Comparison of ENCODE assay signal across 12 mouse cellular contexts in genomic region chr17:4706421-4706820, GRCm38 (mm10).
"Had no signal": no experiment of that assay in that cellular context is flagged by ENCODE, and none has a peak within 500 bp of the region (broad histone marks: within the 10 kb centered on the region; RNA-seq: fewer than 3 reads in every experiment).

No protein-coding gene starts in this region.

- DNase-seq: lung, adult 2 months; lung, postnatal 14 days; lung, postnatal 36 days; midbrain, embryonic 14.5 days; retina, postnatal 1 day; right cerebral cortex, adult 18-20 months; right cerebral cortex, postnatal 25 days; right cerebral cortex, postnatal 4 days; spleen, adult 18-20 months; thymus, adult 18-20 months; thymus, postnatal 14 days; thymus, postnatal 36 days had no signal
